Mouse (Mus musculus) kidney, postnatal 36 days (tissue): ENCODE results near the gene Poln.
A peak's percentile ranks its signal among the peaks of the same experiment; 100 is the strongest.

ENCODE experiments used
- DNase-seq, 2 experiments: peaks; one replicate each; pipeline ENCODE4 v3.0.0; 2021 to 2022; ENCODE audit warnings: mixed read lengths in 2 of 2

Gene Poln

GRCm38 (mm10) chr5:34186391-34186790 lies 17.1 kb upstream of the Poln start:
- no peak for DNase-seq

GRCm38 (mm10) chr5:34185791-34186190 lies 16.5 kb upstream of the Poln start:
- no peak for DNase-seq

GRCm38 (mm10) chr5:34185051-34185580 lies 15.9 kb upstream of the Poln start:
- DNase-seq = no peak

- no peak for DNase-seq
Observed at GRCm38 (mm10) chr5:34183976-34184375, 14.7 kb upstream of the Poln start.

- peak; percentile 74 to 91 for DNase-seq
Observed at GRCm38 (mm10) chr5:34183156-34183880, 14.1 kb upstream of the Poln start.

- DNase-seq = peak; percentile 77 to 80
Observed at GRCm38 (mm10) chr5:34182486-34182885, 13.2 kb upstream of the Poln start.

- no peak for DNase-seq
Observed at GRCm38 (mm10) chr5:34177821-34178220, 8.6 kb upstream of the Poln start.

- DNase-seq = no peak
Observed at GRCm38 (mm10) chr5:34177091-34177490, 7.8 kb upstream of the Poln start.

- DNase-seq = no peak
Observed at GRCm38 (mm10) chr5:34176691-34177090, 7.4 kb upstream of the Poln start.

- DNase-seq = no peak
Observed at GRCm38 (mm10) chr5:34175403-34175694, 6.1 kb upstream of the Poln start.

GRCm38 (mm10) chr5:34174550-34175402 lies 5.5 kb upstream of the Poln start:
- no peak for DNase-seq

GRCm38 (mm10) chr5:34174021-34174420 lies 4.8 kb upstream of the Poln start:
- no peak for DNase-seq

GRCm38 (mm10) chr5:34170726-34171125 lies 1.5 kb upstream of the Poln start:
- peak; percentile 42 to 51 for DNase-seq

GRCm38 (mm10) chr5:34169954-34170353 lies 706 bp upstream of the Poln start:
- DNase-seq = no peak

- DNase-seq = no peak
Observed at GRCm38 (mm10) chr5:34167857-34168256, 1.4 kb downstream of the Poln start.

- no peak for DNase-seq
Observed at GRCm38 (mm10) chr5:34165793-34166192, 3.5 kb downstream of the Poln start.

- DNase-seq = no peak
Observed at GRCm38 (mm10) chr5:34148476-34148875, 20.8 kb downstream of the Poln start.

GRCm38 (mm10) chr5:34147554-34147953 lies 21.7 kb downstream of the Poln start:
- peak in 1 of 2 experiments; percentile 6 for DNase-seq

- DNase-seq = peak; percentile 46 to 62
Observed at GRCm38 (mm10) chr5:34139751-34140150, 29.5 kb downstream of the Poln start.

GRCm38 (mm10) chr5:34132731-34133130 lies 36.5 kb downstream of the Poln start:
- no peak for DNase-seq

GRCm38 (mm10) chr5:34124131-34124530 lies 45.1 kb downstream of the Poln start:
- DNase-seq = peak in 1 of 2 experiments; percentile 8

GRCm38 (mm10) chr5:34119121-34119856 lies 50.0 kb downstream of the Poln start:
- no peak for DNase-seq

GRCm38 (mm10) chr5:34105681-34106080 lies 63.6 kb downstream of the Poln start:
- DNase-seq = no peak
